Mouse (Mus musculus): ENCODE data around the gene Rtkn2. TPM values are rescaled to one million over a fixed set of nuclear protein-coding genes. Genes with fewer than 3 reads are reported as not detected.

Rtkn2 gene
- polyA plus RNA-seq, 1 experiment = 2.0 TPM

DNA sequence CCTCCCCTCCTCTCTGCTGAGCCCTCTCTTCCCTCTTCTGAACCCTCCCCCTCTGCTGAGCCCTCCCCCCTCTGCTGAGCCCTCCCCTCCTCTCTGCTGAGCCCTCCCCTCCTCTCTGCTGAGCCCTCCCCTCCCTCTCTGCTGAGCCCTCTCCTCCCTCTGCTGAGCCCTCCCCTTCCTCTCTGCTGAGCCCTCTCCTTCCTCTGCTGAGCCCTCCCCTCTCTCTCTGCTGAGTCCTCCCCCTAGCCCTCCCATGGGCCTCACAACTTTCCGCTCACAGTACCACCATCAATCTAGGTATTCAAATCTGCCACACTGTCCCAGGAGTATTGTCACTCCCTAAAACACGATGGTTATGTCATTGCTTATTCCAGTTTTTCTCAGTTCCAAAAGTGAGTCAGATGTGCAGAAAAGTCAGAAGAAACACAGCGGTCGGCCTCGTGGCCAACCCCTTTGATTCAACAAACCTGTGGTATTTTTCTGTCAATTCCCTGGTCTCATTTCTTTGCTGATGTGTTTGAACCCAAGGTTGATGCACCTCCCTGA is 49.8 kb downstream of the Rtkn2 start:
- no peak overlapping the region for H3K27ac ChIP-seq (ENCODE audit: insufficient read depth, low read length)
- no peaks in the 10 kb centered on the region for H3K27me3 ChIP-seq (ENCODE audit: control insufficient read depth, insufficient read depth, low read length)
- no peak for TF ChIP-seq POLR2A (IDR thresholded peaks at IDR 0.05; ENCODE audit: borderline replicate concordance, insufficient read depth, low read length)
- no peak for TF ChIP-seq CTCF (IDR thresholded peaks at IDR 0.05; ENCODE audit: borderline replicate concordance, insufficient read depth, low read depth, low read length)
- no peak overlapping the region for H3K4me3 ChIP-seq (replicated peaks; ENCODE audit: insufficient read depth, low read depth, low read length)
- DNase-seq = no peak
- WGBS = 88% methylated on average over 5 of the region's 5 CpGs
- no peaks in the 10 kb centered on the region; the same call in 1 of the 2 replicates for H3K4me1 ChIP-seq (ENCODE audit: control insufficient read depth, insufficient read depth, low read length)

DNA sequence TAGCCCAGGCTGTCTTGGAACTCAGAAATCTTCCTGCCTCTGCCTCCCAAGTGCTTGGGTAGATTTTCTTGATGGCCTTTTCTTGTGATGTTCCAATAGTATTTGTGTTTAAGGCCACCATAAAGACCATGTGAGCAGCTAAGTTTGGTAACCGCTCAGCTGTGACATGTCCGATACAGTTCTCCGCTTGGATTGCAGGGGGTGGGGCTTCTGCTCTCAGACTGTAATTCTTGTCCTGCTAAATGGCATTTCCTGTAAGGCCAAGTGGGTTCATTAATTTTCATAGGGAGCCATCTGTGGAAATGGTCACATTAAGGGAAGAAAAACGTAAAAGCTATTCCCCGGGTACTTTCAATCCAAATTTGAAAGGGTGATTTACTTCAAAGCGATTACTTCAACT is 50.7 kb downstream of the Rtkn2 start:
- no peak for TF ChIP-seq CTCF (IDR thresholded peaks at IDR 0.05; ENCODE audit: borderline replicate concordance, insufficient read depth, low read depth, low read length)
- TF ChIP-seq POLR2A (IDR thresholded peaks at IDR 0.05; ENCODE audit: borderline replicate concordance, insufficient read depth, low read length) = no peak
- Histone ChIP-seq H3K27ac (ENCODE audit: insufficient read depth, low read length) (no peak overlapping the region), H3K27me3 (ENCODE audit: control insufficient read depth, insufficient read depth, low read length) (no peaks in the 10 kb centered on the region), H3K4me3 (replicated peaks; ENCODE audit: insufficient read depth, low read depth, low read length) (no peak overlapping the region), H3K4me1 (ENCODE audit: control insufficient read depth, insufficient read depth, low read length) (no peaks in the 10 kb centered on the region)
- no peak for DNase-seq
- WGBS = 92% methylated on average over 6 of the region's 6 CpGs

DNA sequence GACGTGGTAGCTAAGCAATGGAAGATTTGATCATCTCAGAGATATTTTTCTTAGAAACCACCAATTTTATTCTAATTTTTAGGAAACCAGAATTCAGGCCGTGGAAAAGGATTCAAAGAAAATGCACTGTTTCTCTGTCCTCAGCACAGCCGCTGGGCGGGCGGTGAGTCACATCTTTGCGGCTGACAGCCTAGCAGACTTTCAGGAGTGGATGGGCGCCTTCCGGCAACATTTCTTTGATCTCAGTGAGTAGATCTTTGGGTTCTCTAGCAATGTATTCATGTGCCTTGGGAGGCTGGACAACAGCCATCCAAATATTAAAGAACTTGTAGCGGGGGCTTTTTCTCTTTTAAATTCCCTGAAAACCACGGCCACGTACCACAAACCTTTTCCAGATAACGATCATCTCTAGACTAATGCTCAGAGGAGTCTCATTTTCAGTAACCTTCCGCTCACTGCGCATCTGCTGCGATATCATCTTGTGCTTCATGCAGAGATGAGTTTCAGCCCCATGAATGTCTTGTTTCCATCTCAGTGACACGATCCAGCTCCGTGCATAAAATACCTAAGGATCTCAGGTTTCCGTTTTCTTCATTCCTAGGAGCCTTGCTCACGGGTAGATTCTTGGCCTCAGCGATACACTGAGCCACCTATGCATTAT is 56.5 kb downstream of the Rtkn2 start:
- DNase-seq = no peak
- Histone ChIP-seq H3K27me3 (ENCODE audit: control insufficient read depth, insufficient read depth, low read length) (no peaks in the 10 kb centered on the region), H3K27ac (ENCODE audit: insufficient read depth, low read length) (no peak overlapping the region), H3K4me1 (ENCODE audit: control insufficient read depth, insufficient read depth, low read length) (no peaks in the 10 kb centered on the region), H3K4me3 (replicated peaks; ENCODE audit: insufficient read depth, low read depth, low read length) (no peak overlapping the region)
- TF ChIP-seq CTCF (IDR thresholded peaks at IDR 0.05; ENCODE audit: borderline replicate concordance, insufficient read depth, low read depth, low read length) = no peak
- no peak for TF ChIP-seq POLR2A (IDR thresholded peaks at IDR 0.05; ENCODE audit: borderline replicate concordance, insufficient read depth, low read length)
- WGBS = 98% methylated on average over 20 of the region's 20 CpGs

DNA sequence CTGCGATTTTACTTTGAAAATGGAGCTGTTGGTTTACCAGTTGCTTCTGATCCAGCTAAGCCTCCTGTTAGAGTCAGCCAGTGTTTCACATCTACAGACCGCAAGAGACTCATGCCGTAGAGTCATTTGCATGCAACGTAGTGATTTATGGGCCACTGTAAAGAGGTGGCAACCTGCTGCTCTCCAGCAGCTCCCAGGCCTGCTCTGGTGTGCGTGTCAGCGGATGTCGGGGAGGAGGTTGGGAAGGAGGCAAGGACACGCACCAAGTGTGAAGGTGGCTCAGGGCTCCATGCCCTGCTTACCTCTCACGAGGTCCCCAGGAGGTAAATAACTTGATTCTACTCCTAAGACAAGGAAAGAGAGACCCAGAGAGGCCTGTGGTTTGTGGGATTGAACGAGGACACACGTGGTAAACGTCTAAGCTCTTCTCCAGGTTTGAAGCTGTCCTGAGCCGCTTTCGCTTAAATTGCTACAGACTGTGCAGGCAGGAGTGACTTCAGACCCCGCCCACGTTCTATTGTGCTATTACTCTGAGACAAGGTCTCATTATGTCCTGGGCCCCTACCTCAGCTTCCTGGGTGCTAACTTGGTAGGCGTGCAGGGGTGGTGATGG is 57.1 kb downstream of the Rtkn2 start:
- no peak for DNase-seq
- TF ChIP-seq POLR2A (IDR thresholded peaks at IDR 0.05; ENCODE audit: borderline replicate concordance, insufficient read depth, low read length) (no peak), CTCF (IDR thresholded peaks at IDR 0.05; ENCODE audit: borderline replicate concordance, insufficient read depth, low read depth, low read length) (no peak)
- H3K27ac ChIP-seq (ENCODE audit: insufficient read depth, low read length) = no peak overlapping the region
- no peaks in the 10 kb centered on the region for H3K4me1 ChIP-seq (ENCODE audit: control insufficient read depth, insufficient read depth, low read length)
- no peaks in the 10 kb centered on the region for H3K27me3 ChIP-seq (ENCODE audit: control insufficient read depth, insufficient read depth, low read length)
- no peak overlapping the region for H3K4me3 ChIP-seq (replicated peaks; ENCODE audit: insufficient read depth, low read depth, low read length)
- 95% methylated on average over 17 of the region's 17 CpGs for WGBS

DNA sequence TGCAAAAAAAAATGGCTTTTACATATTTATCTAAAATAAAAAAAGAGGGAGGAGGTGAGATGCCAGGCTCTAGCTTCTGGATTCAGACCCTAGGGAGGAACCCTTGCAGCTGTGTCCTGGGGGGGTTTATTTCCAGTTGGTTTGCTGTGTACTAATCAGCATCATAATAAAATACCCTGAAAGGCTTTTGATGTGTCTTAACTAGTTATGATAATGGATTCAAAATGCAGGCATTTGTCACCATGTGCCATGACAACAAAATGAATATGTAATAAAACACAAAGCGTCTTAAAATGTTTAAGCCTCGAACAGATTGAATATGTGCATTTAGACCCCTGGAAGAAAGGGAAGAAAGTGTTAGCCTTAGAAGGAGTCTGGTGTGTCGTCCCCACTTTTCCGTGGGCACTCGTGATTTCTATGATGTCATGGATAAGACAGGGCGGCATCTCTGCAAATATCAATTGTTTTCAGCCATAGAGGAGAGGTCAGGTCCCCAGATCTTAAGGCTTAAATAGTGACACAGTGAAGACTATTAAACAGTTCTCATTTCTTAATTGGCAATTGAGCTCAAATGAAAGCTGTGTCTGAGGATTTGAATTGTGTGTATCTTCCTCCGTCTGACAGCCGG is 59.7 kb downstream of the Rtkn2 start:
- Histone ChIP-seq H3K4me3 (replicated peaks; ENCODE audit: insufficient read depth, low read depth, low read length) (no peak overlapping the region), H3K27ac (ENCODE audit: insufficient read depth, low read length) (no peak overlapping the region), H3K4me1 (ENCODE audit: control insufficient read depth, insufficient read depth, low read length) (no peaks in the 10 kb centered on the region), H3K27me3 (ENCODE audit: control insufficient read depth, insufficient read depth, low read length) (no peaks in the 10 kb centered on the region)
- 51% methylated on average over 8 of the region's 8 CpGs for WGBS
- no peak for DNase-seq
- TF ChIP-seq CTCF (IDR thresholded peaks at IDR 0.05; ENCODE audit: borderline replicate concordance, insufficient read depth, low read depth, low read length) (no peak), POLR2A (IDR thresholded peaks at IDR 0.05; ENCODE audit: borderline replicate concordance, insufficient read depth, low read length) (no peak)

DNA sequence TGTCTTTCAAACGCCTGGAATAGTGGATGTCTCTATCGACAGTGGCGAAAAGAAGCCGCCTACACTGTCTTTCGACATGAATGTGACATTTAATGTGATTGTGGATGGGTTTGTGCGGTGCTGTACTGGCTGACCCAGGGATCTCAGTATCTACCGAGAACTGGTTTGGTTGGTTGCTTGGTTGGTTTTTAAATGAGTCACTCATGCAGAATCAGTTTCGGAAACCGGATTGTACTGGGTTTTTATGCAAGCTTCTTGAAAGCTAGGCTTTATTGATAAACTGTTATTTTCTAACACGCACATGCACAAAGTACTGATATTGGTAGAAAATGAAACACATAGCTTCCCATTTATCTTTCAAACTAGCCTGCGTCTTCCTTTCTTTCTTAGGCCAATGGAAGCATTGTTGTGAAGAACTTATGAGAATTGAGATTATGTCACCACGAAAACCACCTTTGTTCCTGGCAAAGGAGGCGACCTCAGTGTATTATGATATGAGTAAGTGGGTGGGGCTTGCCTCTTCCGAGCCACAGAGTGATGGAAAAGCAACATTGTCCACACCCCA is 60.4 kb downstream of the Rtkn2 start:
- no peak for TF ChIP-seq CTCF (IDR thresholded peaks at IDR 0.05; ENCODE audit: borderline replicate concordance, insufficient read depth, low read depth, low read length)
- TF ChIP-seq POLR2A (IDR thresholded peaks at IDR 0.05; ENCODE audit: borderline replicate concordance, insufficient read depth, low read length) = no peak
- no peaks in the 10 kb centered on the region for H3K27me3 ChIP-seq (ENCODE audit: control insufficient read depth, insufficient read depth, low read length)
- no peaks in the 10 kb centered on the region for H3K4me1 ChIP-seq (ENCODE audit: control insufficient read depth, insufficient read depth, low read length)
- no peak for DNase-seq
- 64% methylated on average over 14 of the region's 14 CpGs for WGBS
- no peak overlapping the region for H3K27ac ChIP-seq (ENCODE audit: insufficient read depth, low read length)
- H3K4me3 ChIP-seq (replicated peaks; ENCODE audit: insufficient read depth, low read depth, low read length) = no peak overlapping the region

DNA sequence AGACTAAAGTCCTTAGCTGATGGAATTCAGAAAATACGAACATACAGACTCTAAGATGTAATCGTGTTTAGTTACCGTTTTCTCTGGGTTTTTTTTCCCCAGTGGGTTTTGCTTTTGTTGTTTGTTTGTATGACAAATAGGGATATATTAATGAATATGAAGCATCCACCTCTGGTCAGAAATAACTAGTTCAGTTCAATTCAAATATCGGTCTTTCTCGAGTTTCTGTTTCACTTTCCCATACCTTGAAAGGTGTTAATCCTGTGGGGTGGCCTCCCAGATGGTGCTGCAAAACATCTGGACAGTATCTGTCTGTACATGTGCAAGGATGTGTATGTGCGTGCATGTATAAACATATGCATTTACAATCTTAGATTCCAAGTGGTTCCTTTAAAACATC is 61.0 kb downstream of the Rtkn2 start:
- no peaks in the 10 kb centered on the region for H3K4me1 ChIP-seq (ENCODE audit: control insufficient read depth, insufficient read depth, low read length)
- WGBS = 93% methylated on average over 6 of the region's 6 CpGs
- no peak overlapping the region for H3K27ac ChIP-seq (ENCODE audit: insufficient read depth, low read length)
- no peak for DNase-seq
- H3K27me3 ChIP-seq (ENCODE audit: control insufficient read depth, insufficient read depth, low read length) = no peaks in the 10 kb centered on the region
- no peak overlapping the region for H3K4me3 ChIP-seq (replicated peaks; ENCODE audit: insufficient read depth, low read depth, low read length)
- TF ChIP-seq POLR2A (IDR thresholded peaks at IDR 0.05; ENCODE audit: borderline replicate concordance, insufficient read depth, low read length) (no peak), CTCF (IDR thresholded peaks at IDR 0.05; ENCODE audit: borderline replicate concordance, insufficient read depth, low read depth, low read length) (no peak)

All from cerebellum, adult 2 months (tissue).